ENCODE assay signal across 9 mouse cellular contexts in genomic region chr3:108203621-108204325, GRCm38 (mm10). TPM values are rescaled to one million over a fixed set of nuclear protein-coding genes. Genes with fewer than 3 reads are reported as not detected.
DNase-seq lines count a peak whose midpoint lies in the region; ATAC-seq and TF ChIP-seq lines count a peak whose summit lies in the region.
"Had no signal": no experiment of that assay in that cellular context is flagged by ENCODE, and none has a peak within 500 bp of the region (broad histone marks: within the 10 kb centered on the region; RNA-seq: fewer than 3 reads in every experiment).

No protein-coding gene starts in this region.

- intact Hi-C loops in gastrocnemius, postnatal 14 days (cut with DNase I; ENCODE audit: low total_unique reads): loop anchor here (5.0 kb wide), 1 partner anchor 36 kb away; no protein-coding TSS in a partner anchor

- no peak overlapping the region for H3K27ac ChIP-seq in MEL (ENCODE audit: control insufficient read depth, low read depth, low read length)

- H3K9ac ChIP-seq in MEL (ENCODE audit: control insufficient read depth, low read depth, low read length, poor library complexity, severe bottlenecking): no peak overlapping the region
- H3K9ac ChIP-seq: limb, embryonic 12.5 days had no signal

- peak; percentile 77 to 95 (median 91) for TF ChIP-seq CTCF in MEL (IDR thresholded peaks at IDR 0.05 in 2 of 3, conservative IDR thresholded peaks at IDR 0.05 in 1 of 3; ENCODE audit: control insufficient read depth in 1 of 3, insufficient read depth in 1 of 3, low read depth in 2 of 3, low read length in 3 of 3, poor library complexity in 1 of 3, severe bottlenecking in 1 of 3)

- TF ChIP-seq POLR2A in MEL (IDR thresholded peaks at IDR 0.05; ENCODE audit: control insufficient read depth in 1 of 2, insufficient read depth in 1 of 2, low read depth in 1 of 2, low read length in 2 of 2, poor library complexity in 1 of 2): no peak

- no peak for ATAC-seq in frontal cortex, adult (ENCODE audit: low TSS enrichment)

- H3K9me3 ChIP-seq in MEL (replicated peaks; ENCODE audit: insufficient read depth, low read length): no peaks in the 10 kb centered on the region
- H3K9me3 ChIP-seq: limb, embryonic 12.5 days had no signal

- H3K4me3 ChIP-seq in MEL (ENCODE audit: control insufficient read depth in 1 of 2, insufficient read depth in 1 of 2, low read depth in 2 of 2, low read length in 2 of 2): no peak overlapping the region
- H3K4me3 ChIP-seq: limb, embryonic 12.5 days had no signal

- peaks cover 0 to 6% of the 10 kb centered on the region in 2 experiments; a peak in 1 of 4 replicates for H3K4me1 ChIP-seq in MEL (ENCODE audit: control insufficient read depth in 1 of 2, insufficient read depth in 2 of 2, low read length in 2 of 2)

- H3K79me2 ChIP-seq in MEL (ENCODE audit: control insufficient read depth, insufficient read depth, low read length, poor library complexity): no peaks in the 10 kb centered on the region; the same call in 1 of the 2 replicates

- TF ChIP-seq EP300 in MEL (IDR thresholded peaks at IDR 0.05; ENCODE audit: low read depth in 1 of 2, low read length in 2 of 2): no peak

- peak; percentile 29 for TF ChIP-seq RAD21 in MEL (IDR thresholded peaks at IDR 0.05; ENCODE audit: low read depth, low read length)

- peaks cover 0 to 5% of the 10 kb centered on the region in 2 experiments; a peak in 2 of 4 replicates for H3K36me3 ChIP-seq in MEL (ENCODE audit: control insufficient read depth in 1 of 2, insufficient read depth in 2 of 2, low read length in 2 of 2)

- H3K27me3 ChIP-seq in MEL (ENCODE audit: control insufficient read depth in 1 of 2, insufficient read depth in 2 of 2, low read length in 2 of 2): no peaks in the 10 kb centered on the region
- H3K27me3 ChIP-seq: limb, embryonic 12.5 days had no signal

- peak; percentile 63 to 78 for DNase-seq in frontal cortex, postnatal 14 days (ENCODE audit: low spot score in 2 of 2)
- peak; percentile 70 for DNase-seq in MEL (ENCODE audit: low read depth, low spot score)
- DNase-seq in cerebellum, adult 18-20 months: peak; percentile 90 to 91
- DNase-seq in gastrocnemius, postnatal 14 days: peak; percentile 80
- peak; percentile 70 to 88 for DNase-seq in layer of hippocampus, adult 18-20 months (ENCODE audit: low spot score in 2 of 2)
- DNase-seq in lung, postnatal 36 days: peak; percentile 89
- peak; percentile 63 to 85 for DNase-seq in spleen, adult 18-20 months

TF ChIP-seq in MEL, 35 proteins besides CTCF, POLR2A, EP300 and RAD21:
- TF ChIP-seq ZC3H11A (IDR thresholded peaks at IDR 0.05; ENCODE audit: low read depth, low read length) (peak; percentile 16; the same call in 1 of the 2 replicates), NRF1 (IDR thresholded peaks at IDR 0.05; ENCODE audit: insufficient read depth, low read depth, low read length, poor library complexity, severe bottlenecking) (no peak), SMC3 (IDR thresholded peaks at IDR 0.05; ENCODE audit: low read depth, low read length) (peak; percentile 66)

RNA-seq across cellular contexts. Expression of gene Cyb561d1, which starts 2.8 kb away (rescaled TPM):
- 2.9 and 3.6 TPM in 2 replicates for total RNA-seq in MEL (2012; rRNA removed)
- 1 to 10 TPM in 1 of 2 experiments, not detected in 1; 5.9 TPM for polyA plus RNA-seq in MEL (2012; ENCODE audit: insufficient read depth in 1 of 2, insufficient read length in 2 of 2, low read depth in 1 of 2, low replicate concordance in 2 of 2, missing spikeins in 1 of 2)
- 1 to 10 TPM; 2.3 to 2.9 TPM for total RNA-seq in gastrocnemius, postnatal 14 days (2021)
- total RNA-seq in layer of hippocampus, adult 18-20 months (2021): 10 to 100 TPM; 17.4 TPM

RNA-seq across cellular contexts. Expression of gene Atxn7l2, which starts 7.0 kb away (rescaled TPM):
- 4.4 and 5.6 TPM in 2 replicates for total RNA-seq in MEL (2012; rRNA removed)
- 10 to 100 TPM in 1 of 2 experiments, not detected in 1; 14.6 TPM for polyA plus RNA-seq in MEL (2012; ENCODE audit: insufficient read depth in 1 of 2, insufficient read length in 2 of 2, low read depth in 1 of 2, low replicate concordance in 2 of 2, missing spikeins in 1 of 2)
- total RNA-seq in gastrocnemius, postnatal 14 days (2021): 1 to 10 TPM; 7.3 to 7.6 TPM
- total RNA-seq in layer of hippocampus, adult 18-20 months (2021): 10 to 100 TPM; 23.5 to 24.8 TPM

RNA-seq across cellular contexts. Expression of gene Amigo1, which starts 17.6 kb away (rescaled TPM):
- 3.7 and 4.6 TPM in 2 replicates for total RNA-seq in MEL (2012; rRNA removed)
- 1 to 10 TPM in 1 of 2 experiments, not detected in 1; 9.5 TPM for polyA plus RNA-seq in MEL (2012; ENCODE audit: insufficient read depth in 1 of 2, insufficient read length in 2 of 2, low read depth in 1 of 2, low replicate concordance in 2 of 2, missing spikeins in 1 of 2)
- 10 to 100 TPM; 23.9 to 31.1 TPM for total RNA-seq in gastrocnemius, postnatal 14 days (2021)
- total RNA-seq in layer of hippocampus, adult 18-20 months (2021): 10 to 100 TPM; 71.6 to 76.8 TPM

RNA-seq across cellular contexts. Expression of gene Sypl2, which starts 22.7 kb away (rescaled TPM):
- not detected in 2 replicates for total RNA-seq in MEL (2012; rRNA removed)
- polyA plus RNA-seq in MEL (2012; ENCODE audit: insufficient read depth in 1 of 2, insufficient read length in 2 of 2, low read depth in 1 of 2, low replicate concordance in 2 of 2, missing spikeins in 1 of 2): not detected
- 1,000 to 10,000 TPM in 1 of 2 experiments, 100 to 1,000 TPM in 1; 987 to 1,055 TPM for total RNA-seq in gastrocnemius, postnatal 14 days (2021)
- total RNA-seq in layer of hippocampus, adult 18-20 months (2021): 1 to 10 TPM; 2.8 to 3.2 TPM

RNA-seq across cellular contexts. Expression of gene Gpr61, which starts 49.1 kb away (rescaled TPM):
- total RNA-seq in MEL (2012; rRNA removed): 0.04 and 0.07 TPM in 2 replicates
- polyA plus RNA-seq in MEL (2012; ENCODE audit: insufficient read depth in 1 of 2, insufficient read length in 2 of 2, low read depth in 1 of 2, low replicate concordance in 2 of 2, missing spikeins in 1 of 2): under 1 TPM in 1 of 2 experiments, not detected in 1; 0.07 TPM
- under 1 TPM in 1 of 2 experiments, not detected in 1; 0.18 TPM for total RNA-seq in gastrocnemius, postnatal 14 days (2021)
- total RNA-seq in layer of hippocampus, adult 18-20 months (2021): 10 to 100 TPM; 14.8 to 15.1 TPM
